Comparison of ENCODE assay signal across 8 mouse cellular contexts in the genomic region with DNA sequence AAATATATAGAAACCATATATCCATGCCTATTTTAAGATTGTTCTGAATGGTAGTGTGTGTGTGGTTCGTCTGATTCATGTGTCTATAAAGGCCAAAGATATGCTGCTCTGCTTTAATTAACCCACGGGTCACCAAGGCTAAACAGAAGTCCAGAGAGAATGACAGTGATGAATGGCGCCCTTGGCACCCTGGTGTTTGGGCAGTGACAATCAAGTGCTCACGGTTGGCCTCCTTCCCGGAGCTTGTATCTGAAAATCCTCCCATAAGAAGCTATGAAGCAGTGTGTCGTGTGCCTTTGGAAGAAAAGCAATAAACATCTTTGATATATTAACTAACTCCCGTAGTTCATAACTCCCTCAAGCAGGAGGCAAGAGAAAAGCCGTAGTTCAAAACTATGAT.
DNase-seq lines count a peak whose midpoint lies in the region; ATAC-seq lines count a peak whose summit lies in the region.

No protein-coding gene starts in this region.

- no peaks in the 10 kb centered on the region for H3K36me3 ChIP-seq in forebrain, embryonic 14.5 days (ENCODE audit: control insufficient read depth, insufficient read depth, low read length)
- no peaks in the 10 kb centered on the region for H3K36me3 ChIP-seq in forebrain, embryonic 11.5 days (ENCODE audit: control insufficient read depth, insufficient read depth, low read length)
- H3K36me3 ChIP-seq in hindbrain, embryonic 10.5 days: no peaks in the 10 kb centered on the region

- H3K4me3 ChIP-seq in forebrain, embryonic 14.5 days (ENCODE audit: low read depth, low read length): no peak overlapping the region
- H3K4me3 ChIP-seq in forebrain, embryonic 11.5 days (ENCODE audit: low read depth, low read length): no peak overlapping the region
- peak overlapping the region; percentile 34 for H3K4me3 ChIP-seq in hindbrain, embryonic 10.5 days

- H3K9ac ChIP-seq in forebrain, embryonic 14.5 days (ENCODE audit: low read length): no peak overlapping the region
- H3K9ac ChIP-seq in forebrain, embryonic 11.5 days (ENCODE audit: low read length): no peak overlapping the region

- peak; percentile 58 for ATAC-seq in forebrain, embryonic 14.5 days
- ATAC-seq in forebrain, embryonic 11.5 days (replicated peaks; ENCODE audit: low FRiP score): no peak

- no peak overlapping the region for H3K27ac ChIP-seq in forebrain, embryonic 14.5 days (ENCODE audit: low read depth, low read length)
- H3K27ac ChIP-seq in forebrain, embryonic 11.5 days (ENCODE audit: low read depth, low read length): no peak overlapping the region
- peak overlapping the region; percentile 76; the same call in 1 of the 2 replicates for H3K27ac ChIP-seq in hindbrain, embryonic 10.5 days

- DNase-seq in forebrain, embryonic 14.5 days (ENCODE audit: low spot score): peak; percentile 58
- DNase-seq in forebrain, embryonic 11.5 days (ENCODE audit: low spot score): no peak
- peak; percentile 18 to 27 for DNase-seq in adrenal gland, postnatal 4 days (ENCODE audit: low spot score in 2 of 2)
- DNase-seq in hindbrain, embryonic 10.5 days (ENCODE audit: low spot score): peak; percentile 75
- DNase-seq in lung, postnatal 10 days: peak; percentile 47
- DNase-seq in layer of hippocampus, adult 9-10 months (ENCODE audit: low spot score): no peak
- DNase-seq in frontal cortex, postnatal 25 days (ENCODE audit: low spot score in 2 of 2): no peak
- DNase-seq in thymus, postnatal 14 days: no peak

- no peaks in the 10 kb centered on the region for H3K9me3 ChIP-seq in forebrain, embryonic 14.5 days (replicated peaks; ENCODE audit: control insufficient read depth, low read length)
- H3K9me3 ChIP-seq in forebrain, embryonic 11.5 days (ENCODE audit: control insufficient read depth, low read length): no peaks in the 10 kb centered on the region
- no peaks in the 10 kb centered on the region for H3K9me3 ChIP-seq in hindbrain, embryonic 10.5 days

- H3K27me3 ChIP-seq in forebrain, embryonic 14.5 days (replicated peaks; ENCODE audit: control insufficient read depth, insufficient read depth, low read length): no peaks in the 10 kb centered on the region
- no peaks in the 10 kb centered on the region for H3K27me3 ChIP-seq in forebrain, embryonic 11.5 days (ENCODE audit: control insufficient read depth, insufficient read depth, low read length)
- no peaks in the 10 kb centered on the region for H3K27me3 ChIP-seq in hindbrain, embryonic 10.5 days (ENCODE audit: insufficient read depth, poor library complexity, severe bottlenecking)

- peaks cover 15% of the 10 kb centered on the region for H3K4me1 ChIP-seq in forebrain, embryonic 14.5 days (ENCODE audit: control insufficient read depth, insufficient read depth, low read length)
- H3K4me1 ChIP-seq in forebrain, embryonic 11.5 days (replicated peaks; ENCODE audit: control insufficient read depth, insufficient read depth, low read length): peaks cover 5% of the 10 kb centered on the region; the same call in 1 of the 2 replicates
- peaks cover 38% of the 10 kb centered on the region for H3K4me1 ChIP-seq in hindbrain, embryonic 10.5 days (replicated peaks)

- peak overlapping the region; percentile 18; the same call in 1 of the 2 replicates for H3K4me2 ChIP-seq in forebrain, embryonic 14.5 days (ENCODE audit: low read length)
- no peak overlapping the region for H3K4me2 ChIP-seq in forebrain, embryonic 11.5 days (ENCODE audit: low read depth, low read length, severe bottlenecking)

- WGBS in forebrain, embryonic 14.5 days: 21% methylated on average over 8 of the region's 8 CpGs
- 37% methylated on average over 8 of the region's 8 CpGs for WGBS in forebrain, embryonic 11.5 days
- WGBS in hindbrain, embryonic 10.5 days: 24% methylated on average over 8 of the region's 8 CpGs

Comparison
In these comparisons a context has a peak if more than half of its experiments do, and no peak if none do; other contexts are left out.
1. DNase-seq: peak in forebrain, embryonic 14.5 days (single experiment), adrenal gland, postnatal 4 days (2 of 2), hindbrain, embryonic 10.5 days (single experiment) and lung, postnatal 10 days (single experiment); none in forebrain, embryonic 11.5 days (single experiment), layer of hippocampus, adult 9-10 months (single experiment), frontal cortex, postnatal 25 days (0 of 2) and thymus, postnatal 14 days (single experiment).